Mouse (Mus musculus) ES-E14 (cell line): ENCODE data around the gene Slamf1. TPM values are rescaled to one million over a fixed set of nuclear protein-coding genes. Genes with fewer than 3 reads are reported as not detected.
A peak's percentile ranks its signal among the peaks of the same experiment; 100 is the strongest.

Source experiments
- DNase-seq: peaks from one replicate; pipeline ENCODE4 v3.0.0-alpha.2; 2013; ENCODE audit warnings: low read depth, low spot score
- H3K27ac ChIP-seq: 2 replicates; pipeline ENCODE4 v1.5.1; 2012; ENCODE audit warnings: low read depth, mild to moderate bottlenecking, low read length, moderate library complexity, mixed read lengths; ENCODE audit not compliant: poor library complexity, insufficient read depth, severe bottlenecking
- H3K36me3 ChIP-seq: 2 replicates; pipeline ENCODE4 v1.6.1; 2012; ENCODE audit warnings: mild to moderate bottlenecking, low read length, moderate library complexity, mixed read lengths; ENCODE audit not compliant: control insufficient read depth, poor library complexity, insufficient read depth, severe bottlenecking
- H3K4me1 ChIP-seq, 2 experiments: fragments of 150-350 bp in 1 of 2; sonication (generic) in 1 of 2; 2 replicates each; pipeline ENCODE4 v1.6.1; 2012; ENCODE audit warnings: low read length in 2 of 2, mild to moderate bottlenecking in 1 of 2, mixed read lengths in 1 of 2; ENCODE audit not compliant: control insufficient read depth in 2 of 2, insufficient read depth in 2 of 2, poor library complexity in 1 of 2
- H3K4me3 ChIP-seq, 2 experiments: fragments of 150-350 bp in 1 of 2; sonication (generic) in 1 of 2; 2 replicates each; pipeline ENCODE4 v1.5.1; 2012; ENCODE audit warnings: low read length in 2 of 2, low read depth in 1 of 2, mild to moderate bottlenecking in 1 of 2, mixed read lengths in 1 of 2; ENCODE audit not compliant: insufficient read depth in 1 of 2, poor library complexity in 1 of 2, severe bottlenecking in 1 of 2
- H3K9ac ChIP-seq: 2 replicates; pipeline ENCODE4 v1.6.1; 2012; ENCODE audit warnings: low read depth, mild to moderate bottlenecking, low read length, mixed read lengths; ENCODE audit not compliant: poor library complexity, insufficient read depth, severe bottlenecking
- H3K9me3 ChIP-seq: fragments of 150-350 bp; sonication (generic); 2 replicates; pipeline ENCODE4 v1.6.1; 2012; ENCODE audit warnings: low read depth, mild to moderate bottlenecking, low read length; ENCODE audit not compliant: control insufficient read depth, insufficient read depth
- CHD2 ChIP-seq: IDR thresholded peaks from 2 replicates; pipeline ENCODE4 v1.6.1; 2014; ENCODE audit warnings: mild to moderate bottlenecking, low read depth, low read length, inconsistent platforms
- HCFC1 ChIP-seq: IDR thresholded peaks from 2 replicates; pipeline ENCODE4 v1.6.1; 2012; ENCODE audit warnings: low read length, inconsistent platforms, borderline replicate concordance; ENCODE audit not compliant: insufficient read depth
- MAFK ChIP-seq: IDR thresholded peaks from 2 replicates; pipeline ENCODE4 v1.6.1; 2014; ENCODE audit warnings: mild to moderate bottlenecking, low read depth, low read length, inconsistent platforms; ENCODE audit not compliant: insufficient read depth
- ZC3H11A ChIP-seq: IDR thresholded peaks from 2 replicates; pipeline ENCODE4 v1.6.1; 2012; ENCODE audit warnings: low read depth, mild to moderate bottlenecking, inconsistent platforms, low read length, borderline replicate concordance
- ZNF384 ChIP-seq: IDR thresholded peaks from 2 replicates; pipeline ENCODE4 v1.6.1; 2012; ENCODE audit warnings: low read depth, low read length, inconsistent platforms
- in situ Hi-C, 2 experiments: fragments of 600-800 bp; cut with MboI; formaldehyde crosslinking; loops; one replicate each; pipeline ENCODE4 v1.15.1; 2025; ENCODE audit warnings: low sequenced_read_pairs in 2 of 2, inconsistent platforms in 1 of 2; ENCODE audit not compliant: unreplicated experiment in 2 of 2
- total RNA-seq: library from RNA; depleted of rRNA; stranded (reverse); fragments of 300-350 nt; gene quantifications from 2 replicates; pipeline ENCODE4 v1.2.3, GENCODE M21; 2012

Slamf1 gene
- total RNA-seq, 1 experiment = 0.67 TPM

GRCm38 (mm10) chr1:171815545-171816439, 48.9 kb downstream of the Slamf1 start:
- no peak overlapping the region for H3K4me3 ChIP-seq
- in situ Hi-C loops = loop anchor here in 1 of 2 experiments (25.0 kb wide), 1 partner anchor 172 kb away; no protein-coding TSS in a partner anchor
- H3K36me3 ChIP-seq = no peaks in the 10 kb centered on the region
- H3K27ac ChIP-seq = no peak overlapping the region
- TF ChIP-seq MAFK (no peak), ZC3H11A (peak; percentile 73)
- no peaks in the 10 kb centered on the region for H3K9me3 ChIP-seq
- no peaks in the 10 kb centered on the region for H3K4me1 ChIP-seq
- no peak overlapping the region for H3K9ac ChIP-seq
- DNase-seq = peak; percentile 54

GRCm38 (mm10) chr1:171816991-171817390, 50.1 kb downstream of the Slamf1 start:
- DNase-seq = no peak
- Histone ChIP-seq H3K4me3 (no peak overlapping the region), H3K4me1 (no peaks in the 10 kb centered on the region), H3K27ac (no peak overlapping the region), H3K9ac (no peak overlapping the region), H3K9me3 (no peaks in the 10 kb centered on the region), H3K36me3 (no peaks in the 10 kb centered on the region)
- in situ Hi-C loops = loop anchor here in 1 of 2 experiments (25.0 kb wide), 1 partner anchor 170 kb away; no protein-coding TSS in a partner anchor
- TF ChIP-seq ZC3H11A (no peak), CHD2 (no peak), HCFC1 (no peak), MAFK (no peak), ZNF384 (no peak)

- Histone ChIP-seq H3K9ac (no peak overlapping the region), H3K27ac (no peak overlapping the region), H3K36me3 (no peaks in the 10 kb centered on the region), H3K9me3 (no peaks in the 10 kb centered on the region), H3K4me3 (no peak overlapping the region), H3K4me1 (no peaks in the 10 kb centered on the region)
- DNase-seq = peak; percentile 53
- no peak for TF ChIP-seq CHD2
- TF ChIP-seq MAFK = no peak
- TF ChIP-seq ZNF384 = no peak
- TF ChIP-seq HCFC1 = no peak
- TF ChIP-seq ZC3H11A = no peak
- in situ Hi-C loops = loop anchor here (10.0 to 25.0 kb wide), 2 partner anchors 166 to 173 kb away; no protein-coding TSS in a partner anchor
Observed at GRCm38 (mm10) chr1:171821331-171821730, 54.4 kb downstream of the Slamf1 start.

GRCm38 (mm10) chr1:171825462-171825861, 58.5 kb downstream of the Slamf1 start:
- Histone ChIP-seq H3K9ac (no peak overlapping the region), H3K4me1 (no peaks in the 10 kb centered on the region), H3K4me3 (no peak overlapping the region), H3K27ac (no peak overlapping the region), H3K36me3 (no peaks in the 10 kb centered on the region), H3K9me3 (no peaks in the 10 kb centered on the region)
- in situ Hi-C loops = loop anchor here in 1 of 2 experiments (10.0 kb wide), 1 partner anchor 169 kb away; no protein-coding TSS in a partner anchor
- TF ChIP-seq MAFK (no peak), HCFC1 (no peak), CHD2 (no peak), ZNF384 (no peak), ZC3H11A (no peak)
- peak; percentile 17 for DNase-seq
